Mouse (Mus musculus) forebrain, embryonic 10.5 days (tissue): ENCODE results near the gene Ehmt1. TPM values are rescaled to one million over a fixed set of nuclear protein-coding genes. Genes with fewer than 3 reads are reported as not detected.

Source experiments
- DNase-seq: peaks from one replicate; pipeline ENCODE4 v3.0.0-alpha.2; 2017; ENCODE audit warnings: low spot score; ENCODE audit errors: extremely low spot score
- H3K27ac ChIP-seq: fragments of 300-500 bp; sonication (generic); 2 replicates; pipeline ENCODE4 v1.5.1; 2016; ENCODE audit warnings: mild to moderate bottlenecking
- H3K27me3 ChIP-seq: fragments of 300-500 bp; sonication (generic); 2 replicates; pipeline ENCODE4 v1.6.1; 2016; ENCODE audit warnings: mild to moderate bottlenecking; ENCODE audit not compliant: poor library complexity, severe bottlenecking
- H3K36me3 ChIP-seq: fragments of 300-500 bp; sonication (generic); replicated peaks from 2 replicates; pipeline ENCODE4 v1.6.1; 2016; ENCODE audit warnings: mild to moderate bottlenecking, moderate library complexity
- H3K4me1 ChIP-seq: fragments of 300-500 bp; sonication (generic); 2 replicates; pipeline ENCODE4 v1.6.1; 2016
- H3K4me3 ChIP-seq: fragments of 300-500 bp; sonication (generic); 2 replicates; pipeline ENCODE4 v1.5.1; 2016; ENCODE audit warnings: mild to moderate bottlenecking, moderate library complexity
- H3K9me3 ChIP-seq: fragments of 300-500 bp; sonication (generic); 2 replicates; pipeline ENCODE4 v1.6.1; 2016; ENCODE audit warnings: mild to moderate bottlenecking, moderate library complexity
- WGBS: fragments of 180-500 bp; shearing (Covaris S2); methylation state at CpG from one replicate; pipeline ENCODE4 v1.1.7; 2016; 5-methylcytosine and 5-hydroxymethylcytosine counted together
- polyA plus RNA-seq: library from polyadenylated mRNA; unstranded; fragments of >200 nt; fragmentation: Nextera tagmentation; extraction: Ambion mirVana; gene quantifications from 2 replicates; pipeline ENCODE4 v1.2.1, GENCODE M21; 2016

Ehmt1 gene
- polyA plus RNA-seq, 1 experiment from 2014 or later, result 149 TPM

GRCm38 (mm10) chr2:24929119-24929518, 9.7 kb upstream of the Ehmt1 start:
- DNase-seq, result no peak
- H3K27me3 ChIP-seq, result peaks cover 9% of the 10 kb centered on the region
- H3K4me1 ChIP-seq, result peaks cover 6% of the 10 kb centered on the region
- no peak overlapping the region for H3K4me3 ChIP-seq
- 64% methylated on average over 2 of the region's 2 CpGs for WGBS
- no peak overlapping the region for H3K27ac ChIP-seq
- no peaks in the 10 kb centered on the region for H3K9me3 ChIP-seq
- no peaks in the 10 kb centered on the region for H3K36me3 ChIP-seq

- 0 out of 2 replicates have a peak overlapping the region, but pooled peaks have one; percentile 25 for H3K27ac ChIP-seq
- H3K27me3 ChIP-seq, result no peaks in the 10 kb centered on the region
- H3K4me3 ChIP-seq, result no peak overlapping the region
- H3K36me3 ChIP-seq, result no peaks in the 10 kb centered on the region
- H3K4me1 ChIP-seq, result peaks cover 4% of the 10 kb centered on the region; the same call in 1 of the 2 replicates
- no peak for DNase-seq
- WGBS, result 68% methylated on average over 4 of the region's 4 CpGs
- H3K9me3 ChIP-seq, result no peaks in the 10 kb centered on the region
Observed at GRCm38 (mm10) chr2:24927810-24928479, 8.5 kb upstream of the Ehmt1 start.

- H3K9me3 ChIP-seq, result no peaks in the 10 kb centered on the region
- no peaks in the 10 kb centered on the region for H3K27me3 ChIP-seq
- no peak overlapping the region for H3K27ac ChIP-seq
- no peak for DNase-seq
- H3K36me3 ChIP-seq, result no peaks in the 10 kb centered on the region
- H3K4me3 ChIP-seq, result no peak overlapping the region
- 85% methylated on average over 7 of the region's 7 CpGs for WGBS
- peaks cover 4% of the 10 kb centered on the region; the same call in 1 of the 2 replicates for H3K4me1 ChIP-seq
Observed at GRCm38 (mm10) chr2:24926965-24927358, 7.5 kb upstream of the Ehmt1 start.

GRCm38 (mm10) chr2:24926345-24926964, 7.0 kb upstream of the Ehmt1 start:
- Histone ChIP-seq H3K27ac (no peak overlapping the region), H3K4me3 (no peak overlapping the region), H3K36me3 (no peaks in the 10 kb centered on the region), H3K9me3 (no peaks in the 10 kb centered on the region), H3K27me3 (no peaks in the 10 kb centered on the region), H3K4me1 (peaks cover 4% of the 10 kb centered on the region; the same call in 1 of the 2 replicates)
- DNase-seq, result no peak
- 86% methylated on average over 9 of the region's 9 CpGs for WGBS

- no peak for DNase-seq
- WGBS, result 85% methylated on average over 8 of the region's 8 CpGs
- Histone ChIP-seq H3K27me3 (no peaks in the 10 kb centered on the region), H3K36me3 (no peaks in the 10 kb centered on the region), H3K9me3 (no peaks in the 10 kb centered on the region), H3K27ac (no peak overlapping the region), H3K4me3 (no peak overlapping the region), H3K4me1 (peaks cover 4% of the 10 kb centered on the region; the same call in 1 of the 2 replicates)
Observed at GRCm38 (mm10) chr2:24925284-24925683, 5.9 kb upstream of the Ehmt1 start.

GRCm38 (mm10) chr2:24923561-24923960, 4.1 kb upstream of the Ehmt1 start:
- Histone ChIP-seq H3K4me3 (no peak overlapping the region), H3K36me3 (no peaks in the 10 kb centered on the region), H3K4me1 (peaks cover 4% of the 10 kb centered on the region; the same call in 1 of the 2 replicates), H3K27me3 (no peaks in the 10 kb centered on the region), H3K27ac (no peak overlapping the region), H3K9me3 (no peaks in the 10 kb centered on the region)
- 67% methylated on average over 2 of the region's 2 CpGs for WGBS
- no peak for DNase-seq

- Histone ChIP-seq H3K4me1 (peaks cover 12% of the 10 kb centered on the region), H3K9me3 (no peaks in the 10 kb centered on the region), H3K27me3 (no peaks in the 10 kb centered on the region), H3K4me3 (peak overlapping the region; percentile 96), H3K36me3 (peaks cover 15% of the 10 kb centered on the region), H3K27ac (peak overlapping the region; percentile 99)
- DNase-seq, result no peak
- WGBS, result 12% methylated on average over 8 of the region's 8 CpGs
Observed at GRCm38 (mm10) chr2:24919839-24920175, 393 bp upstream of the Ehmt1 start.

- no peak overlapping the region for H3K27ac ChIP-seq
- no peak for DNase-seq
- no peak overlapping the region for H3K4me3 ChIP-seq
- peaks cover 60% of the 10 kb centered on the region for H3K36me3 ChIP-seq
- no peaks in the 10 kb centered on the region for H3K9me3 ChIP-seq
- 93% methylated on average over 3 of the region's 3 CpGs for WGBS
- peaks cover 12% of the 10 kb centered on the region for H3K4me1 ChIP-seq
- no peaks in the 10 kb centered on the region for H3K27me3 ChIP-seq
Observed at GRCm38 (mm10) chr2:24914762-24915161, 4.7 kb downstream of the Ehmt1 start.

- peaks cover 5% of the 10 kb centered on the region for H3K4me1 ChIP-seq
- H3K4me3 ChIP-seq, result no peak overlapping the region
- H3K9me3 ChIP-seq, result no peaks in the 10 kb centered on the region
- no peaks in the 10 kb centered on the region for H3K27me3 ChIP-seq
- DNase-seq, result no peak
- H3K36me3 ChIP-seq, result peaks cover 65% of the 10 kb centered on the region
- H3K27ac ChIP-seq, result no peak overlapping the region
Observed at GRCm38 (mm10) chr2:24912589-24912988, 6.8 kb downstream of the Ehmt1 start.

- H3K27ac ChIP-seq, result no peak overlapping the region
- DNase-seq, result no peak
- peaks cover 65% of the 10 kb centered on the region for H3K36me3 ChIP-seq
- H3K27me3 ChIP-seq, result no peaks in the 10 kb centered on the region
- whole genome bisulfite sequencing, result 95% methylated on average over 4 of the region's 4 CpGs
- no peak overlapping the region for H3K4me3 ChIP-seq
- H3K4me1 ChIP-seq, result peaks cover 1% of the 10 kb centered on the region
- no peaks in the 10 kb centered on the region for H3K9me3 ChIP-seq
Observed at GRCm38 (mm10) chr2:24912189-24912588, 7.2 kb downstream of the Ehmt1 start.

GRCm38 (mm10) chr2:24910481-24910880, 8.9 kb downstream of the Ehmt1 start:
- Histone ChIP-seq H3K36me3 (peaks cover 54% of the 10 kb centered on the region), H3K4me1 (peaks cover 17% of the 10 kb centered on the region), H3K27ac (no peak overlapping the region), H3K27me3 (no peaks in the 10 kb centered on the region), H3K9me3 (no peaks in the 10 kb centered on the region), H3K4me3 (no peak overlapping the region)
- 93% methylated on average over 4 of the region's 4 CpGs for WGBS
- DNase-seq, result no peak

- DNase-seq, result no peak
- Histone ChIP-seq H3K27me3 (no peaks in the 10 kb centered on the region), H3K4me1 (peaks cover 27% of the 10 kb centered on the region), H3K36me3 (peaks cover 18% of the 10 kb centered on the region), H3K27ac (peak overlapping the region; percentile 66), H3K9me3 (no peaks in the 10 kb centered on the region), H3K4me3 (no peak overlapping the region)
- 27% methylated on average over 2 of the region's 2 CpGs for WGBS
Observed at GRCm38 (mm10) chr2:24905653-24906155, 13.7 kb downstream of the Ehmt1 start.
